Mouse (Mus musculus): Measurements from ENCODE around the gene Il17rb.

DNA sequence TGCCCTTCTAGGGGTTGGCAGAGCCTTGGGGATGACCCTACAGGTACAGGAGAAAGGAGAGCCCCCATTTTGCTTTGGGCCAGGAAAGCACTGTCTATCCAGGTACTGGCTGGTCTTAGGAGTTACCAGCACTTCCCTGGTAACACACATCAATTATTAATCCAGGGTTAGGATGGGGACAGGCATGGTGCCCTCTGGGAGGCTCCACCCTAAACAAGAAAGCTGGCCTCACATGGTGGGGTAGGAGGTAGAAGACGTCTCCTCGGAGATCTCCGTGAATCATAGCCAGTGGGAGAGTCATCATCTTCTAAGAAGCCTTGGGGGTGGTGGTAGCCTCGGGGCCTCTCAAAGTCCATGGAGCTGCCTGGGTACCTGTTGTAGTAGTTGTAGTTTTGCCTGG, 38.3 kb upstream of the Il17rb start:
- TF ChIP-seq CEBPB (IDR thresholded peaks at IDR 0.05; ENCODE audit: insufficient read depth, poor library complexity, severe bottlenecking): no peak
- no peak for TF ChIP-seq POLR2A (IDR thresholded peaks at IDR 0.05; ENCODE audit: insufficient read length, low read depth)
- no peak for TF ChIP-seq MYOD1 (IDR thresholded peaks at IDR 0.05; ENCODE audit: control insufficient read depth in 1 of 3, insufficient read length in 2 of 3, low read depth in 2 of 3)
- no peak for TF ChIP-seq REST (IDR thresholded peaks at IDR 0.05; ENCODE audit: insufficient read depth, insufficient read length)
- TF ChIP-seq E2F4 (IDR thresholded peaks at IDR 0.05; ENCODE audit: insufficient read depth): no peak
- no peak for TF ChIP-seq TCF3 (IDR thresholded peaks at IDR 0.05; ENCODE audit: insufficient read length, low read depth)
- TF ChIP-seq SRF (IDR thresholded peaks at IDR 0.05; ENCODE audit: control insufficient read depth, insufficient read length, low read depth): no peak

Data from myocyte (in vitro differentiated cells).